Mouse (Mus musculus): ENCODE data around the gene 1700037H04Rik.

DNA sequence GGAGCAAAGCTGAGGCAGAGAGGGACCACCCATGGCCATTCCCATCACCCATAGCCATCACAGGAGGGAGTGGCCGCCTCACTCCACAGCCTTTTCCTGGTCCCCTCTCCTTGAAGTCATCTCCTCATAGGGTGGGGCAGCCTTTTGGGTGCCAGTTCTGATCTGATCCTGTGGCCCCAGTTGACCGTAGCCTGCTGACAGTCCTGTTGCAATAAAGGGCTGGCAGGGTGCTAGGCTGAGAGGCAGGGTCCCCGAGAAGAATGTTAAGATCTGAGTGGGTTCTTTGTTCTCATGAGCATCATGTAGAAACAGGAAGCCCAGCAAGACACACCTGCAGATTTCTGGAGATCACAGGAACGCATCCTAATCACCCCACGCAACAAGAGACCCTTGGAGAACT lies 31.7 kb downstream of the 1700037H04Rik start:
- TF ChIP-seq POLR2A (IDR thresholded peaks at IDR 0.05; ENCODE audit: borderline replicate concordance, low read depth, low read length) (no peak), CTCF (IDR thresholded peaks at IDR 0.05; ENCODE audit: low read depth, low read length) (no peak)
